11 mouse cellular contexts compared by ENCODE assay signal in the genomic region with DNA sequence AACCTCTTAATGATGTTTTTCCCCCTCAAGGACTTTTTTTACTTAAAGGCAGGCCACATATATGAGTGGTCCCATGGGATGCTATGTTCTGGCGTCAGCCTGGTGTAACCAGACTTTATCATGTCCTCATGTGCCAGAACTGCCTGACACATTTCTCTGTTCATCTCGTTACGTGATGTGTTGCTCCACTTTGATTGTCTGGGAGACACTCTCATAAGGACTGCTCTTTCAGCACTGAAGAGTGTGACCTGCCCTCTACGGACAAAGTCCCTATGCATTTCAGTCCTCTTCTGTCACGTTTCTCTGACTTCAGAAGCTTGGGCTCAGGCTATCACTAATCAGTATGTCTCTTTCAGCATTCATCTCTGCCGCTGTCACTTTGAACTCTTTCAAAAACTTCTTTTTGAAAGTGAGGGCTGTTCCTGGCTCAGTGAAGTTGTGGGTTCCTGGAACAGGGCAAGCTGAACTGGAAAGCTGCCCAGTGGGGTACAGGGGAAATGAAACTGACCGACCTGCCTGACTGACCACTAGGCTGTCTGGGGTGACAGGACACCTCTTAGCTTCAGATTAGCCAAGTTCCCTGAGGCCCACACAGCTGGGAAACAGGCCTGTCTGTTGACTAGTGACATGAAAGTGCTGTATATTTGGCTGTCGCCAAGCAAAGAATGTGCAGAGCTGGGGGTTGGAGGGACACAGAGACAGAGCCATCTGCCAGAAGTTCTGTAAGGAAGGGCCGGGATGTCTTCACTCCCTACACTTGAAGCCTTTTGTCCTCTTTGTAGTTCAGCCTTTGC. TPM values are rescaled to one million over a fixed set of nuclear protein-coding genes. Genes with fewer than 3 reads are reported as not detected.
DNase-seq lines count a peak whose midpoint lies in the region; ATAC-seq and TF ChIP-seq lines count a peak whose summit lies in the region.
"Had no signal": no experiment of that assay in that cellular context is flagged by ENCODE, and none has a peak within 500 bp of the region (broad histone marks: within the 10 kb centered on the region; RNA-seq: fewer than 3 reads in every experiment).

No protein-coding gene starts in this region.

- H3K9me3 ChIP-seq in lung, embryonic 14.5 days (ENCODE audit: low read depth, low read length) = no peaks in the 10 kb centered on the region
- H3K9me3 ChIP-seq in hindbrain, embryonic 15.5 days = no peaks in the 10 kb centered on the region
- H3K9me3 ChIP-seq in midbrain, embryonic 11.5 days (ENCODE audit: control insufficient read depth, low read length) = no peaks in the 10 kb centered on the region
- H3K9me3 ChIP-seq: limb, embryonic 12.5 days had no signal

- H3K4me3 ChIP-seq in lung, embryonic 14.5 days (ENCODE audit: low read depth, low read length) = no peak overlapping the region
- no peak overlapping the region for H3K4me3 ChIP-seq in lung, adult 2 months (replicated peaks; ENCODE audit: extremely low read depth, low read depth, low read length)
- no peak overlapping the region for H3K4me3 ChIP-seq in hindbrain, embryonic 15.5 days
- no peak overlapping the region for H3K4me3 ChIP-seq in midbrain, embryonic 11.5 days (ENCODE audit: low read depth, low read length)
- H3K4me3 ChIP-seq: limb, embryonic 12.5 days had no signal

- H3K36me3 ChIP-seq in lung, embryonic 14.5 days (ENCODE audit: insufficient read depth) = 0 out of 2 replicates have a peak, but pooled peaks cover under 1% of the 10 kb centered on the region
- no peaks in the 10 kb centered on the region for H3K36me3 ChIP-seq in hindbrain, embryonic 15.5 days
- H3K36me3 ChIP-seq in midbrain, embryonic 11.5 days (ENCODE audit: control insufficient read depth, insufficient read depth, low read length) = no peaks in the 10 kb centered on the region

- no peaks in the 10 kb centered on the region for H3K27me3 ChIP-seq in lung, embryonic 14.5 days (ENCODE audit: insufficient read depth, low read length)
- no peaks in the 10 kb centered on the region for H3K27me3 ChIP-seq in hindbrain, embryonic 15.5 days
- H3K27me3 ChIP-seq in midbrain, embryonic 11.5 days (ENCODE audit: control insufficient read depth, insufficient read depth, low read length) = no peaks in the 10 kb centered on the region
- H3K27me3 ChIP-seq: limb, embryonic 12.5 days; Patski had no signal

- 0 out of 2 replicates have a peak, but pooled peaks have one; percentile 30 for TF ChIP-seq CTCF in lung, embryonic 14.5 days (IDR thresholded peaks at IDR 0.05; ENCODE audit: low read depth)
- TF ChIP-seq CTCF in lung, adult 2 months (IDR thresholded peaks at IDR 0.05; ENCODE audit: insufficient read depth, low read length) = no peak

- ATAC-seq in lung, embryonic 14.5 days (ENCODE audit: insufficient read depth) = peak; percentile 86
- peak; percentile 54; the same call in 1 of the 2 replicates for ATAC-seq in hindbrain, embryonic 15.5 days (ENCODE audit: low FRiP score, low read depth)
- peak; percentile 90 for ATAC-seq in midbrain, embryonic 11.5 days (ENCODE audit: low FRiP score)
- ATAC-seq: Patski had no signal

- H3K9ac ChIP-seq in lung, embryonic 14.5 days = no peak overlapping the region
- H3K9ac ChIP-seq in hindbrain, embryonic 15.5 days = no peak overlapping the region
- H3K9ac ChIP-seq in midbrain, embryonic 11.5 days (ENCODE audit: low read length) = no peak overlapping the region
- H3K9ac ChIP-seq: limb, embryonic 12.5 days had no signal

- TF ChIP-seq POLR2A in lung, adult 2 months (IDR thresholded peaks at IDR 0.05; ENCODE audit: borderline replicate concordance, extremely low read depth, low read depth, low read length) = no peak

- DNase-seq in adrenal gland, adult 2 months = peak; percentile 43
- DNase-seq in adrenal gland, postnatal 25 days = no peak
- DNase-seq in lung, embryonic 14.5 days = peak; percentile 86
- DNase-seq in lung, adult 2 months = no peak
- DNase-seq in midbrain, embryonic 11.5 days (ENCODE audit: low spot score, missing footprints) = peak; percentile 89
- no peak for DNase-seq in thymus, postnatal 10 days (ENCODE audit: low spot score in 2 of 2)
- DNase-seq in urinary bladder, postnatal 36 days (ENCODE audit: low spot score in 2 of 2) = no peak
- DNase-seq: gastrocnemius, postnatal 25 days had no signal

- peaks cover 43% of the 10 kb centered on the region for H3K4me1 ChIP-seq in lung, embryonic 14.5 days (ENCODE audit: insufficient read depth)
- H3K4me1 ChIP-seq in lung, adult 2 months (ENCODE audit: control insufficient read depth, insufficient read depth, low read length) = no peaks in the 10 kb centered on the region
- H3K4me1 ChIP-seq in hindbrain, embryonic 15.5 days (replicated peaks) = peaks cover 10% of the 10 kb centered on the region; the same call in 1 of the 2 replicates
- H3K4me1 ChIP-seq in midbrain, embryonic 11.5 days (ENCODE audit: control insufficient read depth, insufficient read depth, low read length) = peaks cover 13% of the 10 kb centered on the region

- peak overlapping the region; percentile 13 for H3K4me2 ChIP-seq in lung, embryonic 14.5 days
- no peak overlapping the region for H3K4me2 ChIP-seq in hindbrain, embryonic 15.5 days
- no peak overlapping the region for H3K4me2 ChIP-seq in midbrain, embryonic 11.5 days
- H3K4me2 ChIP-seq: limb, embryonic 12.5 days had no signal

- WGBS in lung, embryonic 14.5 days = 34% methylated on average over 9 of the region's 9 CpGs
- 57% methylated on average over 9 of the region's 9 CpGs for WGBS in lung, adult 2 months
- 39% methylated on average over 9 of the region's 9 CpGs for WGBS in hindbrain, embryonic 15.5 days
- 36% methylated on average over 9 of the region's 9 CpGs for WGBS in midbrain, embryonic 11.5 days

- peak overlapping the region; percentile 76 for H3K27ac ChIP-seq in lung, embryonic 14.5 days (ENCODE audit: low read depth)
- no peak overlapping the region for H3K27ac ChIP-seq in hindbrain, embryonic 15.5 days (replicated peaks)
- H3K27ac ChIP-seq in midbrain, embryonic 11.5 days (ENCODE audit: low read depth, low read length) = 0 out of 2 replicates have a peak overlapping the region, but pooled peaks have one; percentile 12
- H3K27ac ChIP-seq: limb, embryonic 12.5 days had no signal

RNA-seq across cellular contexts. Expression of gene Pdzrn3, which starts 10.7 kb away (rescaled TPM):
- total RNA-seq in adrenal gland, adult 2 months (2021) = 10 to 100 TPM; 20.4 to 23.3 TPM
- polyA plus RNA-seq in adrenal gland, adult 2 months (2012; rRNA removed) = 27.8 and 31.9 TPM in 2 replicates
- 16.6 and 22.2 TPM in 2 replicates for total RNA-seq in adrenal gland, postnatal 25 days (2021)
- 14.2 and 14.8 TPM in 2 replicates for polyA plus RNA-seq in lung, embryonic 14.5 days (2014; fragmentation: Nextera tagmentation; extraction: Ambion mirVana)
- polyA plus RNA-seq in lung, adult 2 months (2012; rRNA removed) = 18.1 and 23.2 TPM in 2 replicates
- 23.6 and 25.8 TPM in 2 replicates for polyA plus RNA-seq in hindbrain, embryonic 15.5 days (2015; fragmentation: Nextera tagmentation; extraction: Ambion mirVana)
- 8.4 and 8.8 TPM in 2 replicates for polyA plus RNA-seq in midbrain, embryonic 11.5 days (2014; fragmentation: Nextera tagmentation; extraction: Ambion mirVana)

Comparison
In these comparisons a context has a peak if more than half of its experiments do, and no peak if none do; other contexts are left out.
1. DNase-seq: peak in adrenal gland, adult 2 months (single experiment), lung, embryonic 14.5 days (single experiment) and midbrain, embryonic 11.5 days (single experiment); none in adrenal gland, postnatal 25 days (single experiment), lung, adult 2 months (single experiment), thymus, postnatal 10 days (0 of 2) and urinary bladder, postnatal 36 days (0 of 2).
2. Peak in every context shown above with its lines, with median percentiles within 50 percentile points of each other: ATAC-seq.